ENCODE assay signal across 11 mouse cellular contexts in genomic region chr11:97147333-97147732, GRCm38 (mm10). TPM values are rescaled to one million over a fixed set of nuclear protein-coding genes. Genes with fewer than 3 reads are reported as not detected.
"Had no signal": no experiment of that assay in that cellular context is flagged by ENCODE, and none has a peak within 500 bp of the region (broad histone marks: within the 10 kb centered on the region; RNA-seq: fewer than 3 reads in every experiment).

No protein-coding gene starts in this region.

- H3K4me2 ChIP-seq: limb, embryonic 12.5 days; liver, embryonic 13.5 days; midbrain, embryonic 11.5 days; midbrain, embryonic 15.5 days; neural tube, embryonic 13.5 days had no signal

- H3K27ac ChIP-seq: layer of hippocampus, adult 2 months; limb, embryonic 12.5 days; liver, embryonic 13.5 days; lung, embryonic 15.5 days; macrophage; midbrain, embryonic 15.5 days; neural tube, embryonic 13.5 days; stomach, embryonic 15.5 days had no signal

- H3K9me3 ChIP-seq: limb, embryonic 12.5 days; liver, embryonic 13.5 days; lung, embryonic 15.5 days; megakaryocyte, embryonic 14.5 days; midbrain, embryonic 15.5 days; neural tube, embryonic 13.5 days; stomach, embryonic 15.5 days had no signal

- H3K9ac ChIP-seq: limb, embryonic 12.5 days; liver, embryonic 13.5 days; liver, postnatal 0 days; lung, embryonic 15.5 days; midbrain, embryonic 15.5 days; neural tube, embryonic 13.5 days; stomach, embryonic 15.5 days had no signal

- ATAC-seq: liver, postnatal 0 days; midbrain, embryonic 15.5 days had no signal

- H3K4me3 ChIP-seq: layer of hippocampus, adult 2 months; limb, embryonic 12.5 days; liver, embryonic 13.5 days; lung, embryonic 15.5 days; megakaryocyte, embryonic 14.5 days; midbrain, embryonic 15.5 days; neural tube, embryonic 13.5 days; stomach, embryonic 15.5 days had no signal

- H3K27me3 ChIP-seq: lung, embryonic 15.5 days; midbrain, embryonic 15.5 days; stomach, embryonic 15.5 days had no signal

RNA-seq across cellular contexts. Expression of gene Tbx21, which starts 32.2 kb away (rescaled TPM):
- polyA plus RNA-seq: limb, embryonic 12.5 days; liver, embryonic 13.5 days; stomach, embryonic 15.5 days had no signal
